19 mouse cellular contexts compared by ENCODE assay signal in genomic region chr2:77770056-77770697, GRCm38 (mm10). TPM values are rescaled to one million over a fixed set of nuclear protein-coding genes. Genes with fewer than 3 reads are reported as not detected.
DNase-seq lines count a peak whose midpoint lies in the region; TF ChIP-seq lines count a peak whose summit lies in the region.
"Had no signal": no experiment of that assay in that cellular context is flagged by ENCODE, and none has a peak within 500 bp of the region (broad histone marks: within the 10 kb centered on the region; RNA-seq: fewer than 3 reads in every experiment).

No protein-coding gene starts in this region.

- no peaks in the 10 kb centered on the region for H3K36me3 ChIP-seq in testis, adult 2 months (ENCODE audit: control insufficient read depth, insufficient read depth, low read length)
- no peaks in the 10 kb centered on the region for H3K36me3 ChIP-seq in embryonic facial prominence, embryonic 10.5 days (replicated peaks)
- no peaks in the 10 kb centered on the region for H3K36me3 ChIP-seq in heart, adult 2 months (ENCODE audit: control insufficient read depth, insufficient read depth, low read length)
- H3K36me3 ChIP-seq: forebrain, embryonic 12.5 days; heart, embryonic 15.5 days; hindbrain, embryonic 10.5 days; midbrain, embryonic 15.5 days had no signal

- no peak for TF ChIP-seq CTCF in testis, adult 2 months (IDR thresholded peaks at IDR 0.05; ENCODE audit: control insufficient read depth, insufficient read depth, insufficient replicate concordance, low read depth, low read length)
- TF ChIP-seq CTCF in heart, adult 2 months (IDR thresholded peaks at IDR 0.05): no peak

- no peak for TF ChIP-seq EP300 in heart, adult 2 months (IDR thresholded peaks at IDR 0.05; ENCODE audit: insufficient read depth, low read depth, low read length)

- H3K9ac ChIP-seq in heart, adult 2 months (ENCODE audit: low read depth, low read length): no peak overlapping the region
- H3K9ac ChIP-seq: forebrain, embryonic 12.5 days; heart, embryonic 15.5 days; midbrain, embryonic 15.5 days had no signal

- intact Hi-C loops in heart, adult 2 months (cut with DNase I): no loop called here

- WGBS in embryonic facial prominence, embryonic 10.5 days: 89% methylated on average over 8 of the region's 8 CpGs
- WGBS in heart, adult 2 months: 64% methylated on average over 8 of the region's 8 CpGs

- no peaks in the 10 kb centered on the region for H3K79me2 ChIP-seq in heart, adult 2 months (replicated peaks; ENCODE audit: control insufficient read depth, insufficient read depth, low read length)

- no peak overlapping the region for H3K4me3 ChIP-seq in testis, adult 2 months (ENCODE audit: control insufficient read depth, low read depth, low read length)
- no peak overlapping the region for H3K4me3 ChIP-seq in embryonic facial prominence, embryonic 10.5 days
- no peak overlapping the region for H3K4me3 ChIP-seq in heart, adult 2 months
- H3K4me3 ChIP-seq: forebrain, embryonic 12.5 days; heart, embryonic 15.5 days; hindbrain, embryonic 10.5 days; megakaryocyte, embryonic 14.5 days; midbrain, embryonic 15.5 days had no signal

- peak overlapping the region; percentile 14 for H3K27ac ChIP-seq in testis, adult 2 months (ENCODE audit: control insufficient read depth, insufficient read depth, low read depth, low read length)
- H3K27ac ChIP-seq in embryonic facial prominence, embryonic 10.5 days (replicated peaks): no peak overlapping the region
- H3K27ac ChIP-seq in heart, adult 2 months: no peak overlapping the region
- H3K27ac ChIP-seq: forebrain, embryonic 12.5 days; heart, embryonic 15.5 days; hindbrain, embryonic 10.5 days; midbrain, embryonic 15.5 days had no signal

- no peaks in the 10 kb centered on the region for H3K4me1 ChIP-seq in testis, adult 2 months (ENCODE audit: control insufficient read depth, insufficient read depth, low read length)
- no peaks in the 10 kb centered on the region for H3K4me1 ChIP-seq in embryonic facial prominence, embryonic 10.5 days
- H3K4me1 ChIP-seq in heart, adult 2 months (ENCODE audit: control insufficient read depth, insufficient read depth, low read length): no peaks in the 10 kb centered on the region
- H3K4me1 ChIP-seq: megakaryocyte, embryonic 14.5 days; midbrain, embryonic 15.5 days had no signal

- no peaks in the 10 kb centered on the region for H3K9me3 ChIP-seq in embryonic facial prominence, embryonic 10.5 days
- H3K9me3 ChIP-seq: forebrain, embryonic 12.5 days; heart, embryonic 15.5 days; hindbrain, embryonic 10.5 days; midbrain, embryonic 15.5 days had no signal

- DNase-seq in embryo, embryonic 11 days: peak; percentile 14
- DNase-seq in embryo, embryonic 10 days (ENCODE audit: low spot score): no peak
- DNase-seq in kidney, postnatal 14 days: peak; percentile 20
- DNase-seq in kidney, adult 11 months: no peak
- DNase-seq in cerebellum, adult 8-10 months: peak; percentile 65
- DNase-seq in embryonic facial prominence, embryonic 10.5 days (ENCODE audit: low spot score): no peak
- DNase-seq in heart, adult 2 months: no peak
- DNase-seq: adrenal gland, adult 2 months; layer of hippocampus, adult 9-11 months; lung, postnatal 14 days; right cerebral cortex, adult 18-20 months had no signal

- TF ChIP-seq POLR2A in testis, adult 2 months (IDR thresholded peaks at IDR 0.05; ENCODE audit: control insufficient read depth, low read depth, low read length): no peak
- TF ChIP-seq POLR2A in heart, adult 2 months (IDR thresholded peaks at IDR 0.05; ENCODE audit: insufficient read depth, low read depth, low read length): no peak

- H3K27me3 ChIP-seq in testis, adult 2 months (ENCODE audit: control insufficient read depth, insufficient read depth, low read length): no peaks in the 10 kb centered on the region
- no peaks in the 10 kb centered on the region for H3K27me3 ChIP-seq in embryonic facial prominence, embryonic 10.5 days (replicated peaks; ENCODE audit: low read depth, poor library complexity, severe bottlenecking)
- H3K27me3 ChIP-seq in heart, adult 2 months (ENCODE audit: control insufficient read depth, insufficient read depth, low read length): no peaks in the 10 kb centered on the region
- H3K27me3 ChIP-seq: CH12.LX; forebrain, embryonic 12.5 days; heart, embryonic 15.5 days; megakaryocyte, embryonic 14.5 days; midbrain, embryonic 15.5 days had no signal

RNA-seq across cellular contexts. Expression of gene Zfp385b, which starts 49.3 kb away (rescaled TPM):
- 8.1 and 8.8 TPM in 2 replicates for polyA plus RNA-seq in testis, adult 2 months (2012; rRNA removed)
- 0.85 and 0.97 TPM in 2 replicates for polyA plus RNA-seq in embryonic facial prominence, embryonic 10.5 days (2016; fragmentation: Nextera tagmentation; extraction: Ambion mirVana)
- total RNA-seq in heart, adult 2 months (2021): 1 to 10 TPM; 7.3 to 7.9 TPM
- polyA plus RNA-seq in heart, adult 2 months (2012; rRNA removed): 8.2 and 10.0 TPM in 2 replicates
- total RNA-seq: CH12.LX had no signal
- polyA plus RNA-seq: inflammation-experienced regulatory T-cells, adult 6 months had no signal

Comparison
In these comparisons a context has a peak if more than half of its experiments do, and no peak if none do; other contexts are left out.
1. DNase-seq: peak in embryo, embryonic 11 days (single experiment), kidney, postnatal 14 days (single experiment) and cerebellum, adult 8-10 months (single experiment); none in embryo, embryonic 10 days (single experiment), kidney, adult 11 months (single experiment), embryonic facial prominence, embryonic 10.5 days (single experiment) and heart, adult 2 months (0 of 2).